Mouse (Mus musculus) thymus, postnatal 0 days (tissue): Measurements from ENCODE around the gene Ern1. TPM values are rescaled to one million over a fixed set of nuclear protein-coding genes. Genes with fewer than 3 reads are reported as not detected.
"Not testable (repeated sequence)": the region's sequence is repeated elsewhere in the genome, so short reads cannot be mapped to it uniquely, and the experiment has no call there.

Experiments
- DNase-seq: peaks from one replicate; pipeline ENCODE4 v3.0.0-alpha.2; 2015; ENCODE audit warnings: low spot score
- polyA plus RNA-seq: library from polyadenylated mRNA; unstranded; fragments of >200 nt; fragmentation: Nextera tagmentation; extraction: Ambion mirVana; gene quantifications from 2 replicates; pipeline ENCODE4 v1.2.1, GENCODE M21; 2015

Gene Ern1
- polyA plus RNA-seq, 1 experiment from 2014 or later: 3.6 TPM

GRCm38 (mm10) chr11:106482867-106483266, 4.8 kb downstream of the Ern1 start:
- DNase-seq: no peak

GRCm38 (mm10) chr11:106481651-106482050, 6.0 kb downstream of the Ern1 start:
- peak; percentile 46 for DNase-seq

- DNase-seq: no peak
Observed at GRCm38 (mm10) chr11:106480530-106480885, 7.1 kb downstream of the Ern1 start.

DNA sequence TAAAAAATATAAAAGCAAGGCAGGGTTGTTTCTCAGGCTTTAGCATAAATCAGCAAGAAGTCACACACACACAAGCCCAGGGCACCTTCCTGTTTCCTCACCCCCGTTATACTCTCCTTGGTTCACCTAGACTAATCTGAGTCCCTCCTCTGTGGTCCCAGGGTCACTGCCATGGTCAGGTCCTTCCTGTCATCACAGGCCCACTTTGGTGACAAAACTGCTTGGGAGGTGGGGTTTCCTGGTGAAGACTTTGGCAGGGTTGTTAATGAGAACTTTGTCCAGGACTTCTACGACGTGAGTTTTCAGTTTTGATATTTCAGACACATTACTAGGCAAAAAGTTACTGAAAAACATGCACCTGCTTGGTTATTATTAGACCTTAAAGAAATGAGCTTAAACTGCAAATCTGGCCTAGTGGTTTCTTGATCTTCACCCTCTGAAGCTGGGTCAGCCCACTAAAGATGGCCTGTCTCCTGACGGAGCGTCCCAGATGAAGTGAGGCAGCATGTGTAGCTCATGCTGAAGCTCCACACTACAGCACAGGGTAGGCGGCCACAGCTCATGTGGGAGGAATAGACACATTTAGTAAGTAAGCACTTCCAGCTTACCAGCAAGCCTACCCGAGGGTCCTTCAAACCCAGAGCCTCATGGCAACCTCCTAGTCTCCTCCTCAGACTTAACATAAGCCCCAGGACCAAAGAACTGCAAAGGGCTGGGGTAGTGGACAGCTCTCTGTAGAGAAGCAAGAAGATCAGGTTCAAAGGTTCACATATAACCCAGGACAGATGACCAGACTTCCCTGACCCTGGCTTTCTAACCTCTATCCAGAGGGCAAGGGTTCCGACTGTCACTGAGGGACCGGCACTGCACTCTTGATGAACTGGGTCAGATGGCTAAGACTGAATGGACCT, 7.8 kb downstream of the Ern1 start:
- no peak for DNase-seq

GRCm38 (mm10) chr11:106478745-106479144, 8.9 kb downstream of the Ern1 start:
- DNase-seq: no peak

GRCm38 (mm10) chr11:106477505-106478160, 10.0 kb downstream of the Ern1 start:
- no peak for DNase-seq

DNA sequence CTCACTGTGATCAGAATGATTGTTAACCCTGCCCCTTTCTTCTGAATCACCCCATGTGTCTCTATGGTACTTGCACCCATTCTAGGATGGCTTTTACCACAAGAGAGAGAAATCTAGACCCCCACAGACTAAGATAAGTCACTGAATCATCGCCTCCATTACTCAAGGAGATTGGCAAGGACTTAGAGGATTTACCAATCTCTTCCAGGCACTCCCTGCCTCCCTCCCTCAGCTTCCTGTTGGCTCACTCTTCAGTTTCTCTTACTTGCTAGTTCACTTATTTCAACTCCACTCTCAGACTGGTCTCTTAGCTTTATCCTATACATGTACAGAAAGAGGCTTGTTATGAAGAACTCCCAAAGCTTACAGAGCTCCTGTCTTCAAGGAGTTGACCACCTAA, 12.3 kb downstream of the Ern1 start:
- no peak for DNase-seq

DNA sequence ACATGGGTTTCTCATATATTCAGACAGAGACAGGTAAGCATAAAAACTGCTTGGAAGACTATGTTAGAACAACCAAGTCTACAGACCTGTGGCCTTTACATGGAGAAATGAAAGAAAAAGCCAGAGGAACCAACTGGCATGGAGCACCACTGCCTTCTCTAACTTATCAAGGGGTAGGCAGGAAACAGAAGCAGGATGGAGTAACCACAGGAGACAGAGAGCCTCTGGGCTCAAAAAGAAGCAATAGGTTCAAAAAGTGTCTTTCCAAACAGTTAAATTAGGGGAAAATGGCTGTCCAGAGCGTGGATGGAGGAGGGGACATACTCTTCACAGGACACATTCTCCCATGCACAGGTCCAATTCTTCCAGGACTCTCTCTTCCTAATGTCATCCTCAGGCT, 16.0 kb downstream of the Ern1 start:
- peak; percentile 39 for DNase-seq

GRCm38 (mm10) chr11:106468509-106468908, 19.1 kb downstream of the Ern1 start:
- no peak for DNase-seq

DNA sequence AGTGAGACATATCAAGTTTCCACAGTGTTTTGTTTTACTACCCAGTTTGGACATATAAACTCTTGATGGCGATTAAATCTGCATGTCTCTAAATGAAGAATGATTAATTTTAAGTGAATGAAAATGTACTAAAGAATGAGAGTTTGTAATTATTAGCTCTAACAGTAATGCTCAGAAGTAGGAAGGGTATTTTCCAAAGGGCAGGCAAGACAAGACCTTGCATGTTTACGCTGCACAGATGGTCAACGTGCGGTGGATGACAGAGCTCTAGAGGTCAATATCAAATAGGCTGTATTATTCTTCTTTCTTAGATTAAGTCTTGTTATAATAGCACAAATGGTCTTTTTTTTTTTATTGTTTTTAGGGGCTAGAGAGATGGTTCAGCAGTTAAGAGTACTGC, 21.7 kb downstream of the Ern1 start:
- no peak for DNase-seq

DNA sequence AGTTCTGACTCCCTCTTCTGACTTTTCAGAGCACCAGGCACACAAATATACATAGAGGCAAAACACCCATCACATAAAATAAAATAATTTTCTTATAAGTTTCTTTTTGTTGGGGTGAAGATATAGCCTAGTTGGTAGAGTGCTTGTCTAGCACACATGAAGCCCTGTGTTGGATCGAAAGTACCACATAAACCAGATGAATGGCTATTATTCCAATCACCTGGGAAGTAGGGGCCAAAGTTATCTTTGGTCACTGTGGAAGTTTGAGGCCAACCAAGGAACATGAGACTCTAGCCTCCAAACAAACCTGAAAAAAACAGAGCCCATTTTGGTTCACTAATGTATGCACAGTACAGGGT, 22.1 kb downstream of the Ern1 start:
- no peak for DNase-seq

- DNase-seq: no peak
Observed at GRCm38 (mm10) chr11:106464681-106465544, 22.7 kb downstream of the Ern1 start.

GRCm38 (mm10) chr11:106463845-106464244, 23.8 kb downstream of the Ern1 start:
- no peak for DNase-seq

DNA sequence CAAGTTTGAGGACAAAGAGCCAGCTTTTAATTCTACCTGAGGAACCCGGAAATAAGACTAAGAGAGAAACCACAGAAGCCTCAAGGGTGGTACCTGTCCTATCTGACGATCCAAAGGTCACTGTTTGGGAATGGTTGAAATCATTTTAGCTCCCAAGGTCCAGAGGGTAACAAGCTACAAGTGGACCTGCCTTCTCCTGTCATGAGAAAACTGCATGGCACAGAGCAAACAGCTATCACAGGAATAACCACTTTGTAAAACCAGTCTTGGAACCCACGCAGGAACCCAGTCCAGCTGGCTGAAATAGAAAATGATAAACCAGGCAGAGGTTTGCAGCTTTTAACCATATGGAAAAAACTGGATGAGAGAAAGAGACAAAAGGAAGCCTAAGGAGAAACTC, 25.3 kb downstream of the Ern1 start:
- DNase-seq: no peak

GRCm38 (mm10) chr11:106461145-106461932, 26.3 kb downstream of the Ern1 start:
- DNase-seq: no peak

DNA sequence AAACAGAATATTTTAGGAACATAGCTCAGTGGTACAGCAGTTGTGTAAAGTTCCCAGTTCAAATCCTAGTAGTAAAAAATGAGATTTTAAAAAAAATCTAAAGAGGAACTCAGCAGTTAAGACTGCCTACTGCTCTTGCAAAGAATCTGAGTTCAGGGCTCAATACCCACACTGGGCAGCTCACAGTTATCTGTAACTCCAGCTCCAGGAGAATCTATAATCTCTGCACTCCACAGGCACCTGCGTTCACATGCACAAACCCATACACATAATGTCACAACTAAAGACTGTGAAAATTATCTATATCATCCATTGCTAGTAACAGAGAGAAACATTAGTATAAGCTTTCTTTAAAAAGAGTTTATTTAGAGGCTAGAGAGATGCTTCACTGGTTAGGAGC, 27.0 kb downstream of the Ern1 start:
- DNase-seq: no peak

GRCm38 (mm10) chr11:106458540-106458939, 29.1 kb downstream of the Ern1 start:
- DNase-seq: no peak

- no peak for DNase-seq
Observed at GRCm38 (mm10) chr11:106443646-106444045, 44.0 kb downstream of the Ern1 start.

GRCm38 (mm10) chr11:106442564-106442963, 45.1 kb downstream of the Ern1 start:
- DNase-seq: not testable (repeated sequence)

DNA sequence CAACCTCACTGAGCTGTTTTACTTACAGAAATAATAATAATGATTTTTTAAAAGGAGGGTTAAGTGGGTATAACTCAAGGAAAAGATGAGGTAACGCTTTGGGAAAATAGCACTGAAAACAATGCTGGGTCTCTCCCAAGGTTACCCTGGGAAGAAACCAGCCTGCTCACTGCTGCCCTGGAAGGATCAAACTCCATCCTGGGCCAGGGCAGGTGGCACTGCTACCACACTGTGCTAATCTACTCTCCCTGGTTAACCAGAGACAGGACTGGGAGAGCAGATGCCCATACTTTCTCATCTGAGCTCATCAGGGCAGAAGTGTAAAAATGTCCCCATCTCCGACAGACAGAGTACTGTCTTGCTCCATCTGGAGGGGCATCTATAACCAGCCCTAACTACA, 47.3 kb downstream of the Ern1 start:
- DNase-seq: no peak

DNA sequence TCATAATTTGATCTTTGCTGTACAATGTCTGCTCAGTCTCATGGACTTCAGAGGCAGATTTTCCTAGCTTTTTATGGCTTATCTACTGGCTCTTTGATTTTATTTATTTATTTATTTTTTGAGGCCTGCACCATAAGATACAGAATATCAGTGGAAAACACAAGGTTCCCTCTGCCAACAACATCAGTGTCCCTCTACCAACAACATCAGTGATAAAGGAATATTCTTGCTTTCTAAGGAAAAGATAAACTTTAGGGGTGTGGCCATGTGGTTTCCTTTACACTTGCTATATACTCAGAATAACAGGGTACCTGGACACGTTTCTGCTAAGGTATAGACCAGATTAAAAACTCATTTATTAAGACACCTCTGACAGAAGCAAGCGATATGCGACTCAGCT, 48.3 kb downstream of the Ern1 start:
- no peak for DNase-seq
